Mouse (Mus musculus) lung, embryonic 15.5 days (tissue): Measurements from ENCODE around the gene Mxi1. TPM values are rescaled to one million over a fixed set of nuclear protein-coding genes. Genes with fewer than 3 reads are reported as not detected.

Source experiments
- ATAC-seq: fragments of 200-750 bp; cut with Nextera tagmentation; 2 replicates; pipeline ENCODE4 v1.8.0; 2017; ENCODE audit warnings: moderate number of reproducible peaks, borderline replicate concordance; ENCODE audit not compliant: low FRiP score, low TSS enrichment; ENCODE audit errors: extremely low read depth
- H3K27ac ChIP-seq: fragments of 300-500 bp; sonication (generic); 2 replicates; pipeline ENCODE4 v1.5.1; 2015; ENCODE audit warnings: moderate library complexity, mild to moderate bottlenecking, inconsistent platforms
- H3K27me3 ChIP-seq: fragments of 300-500 bp; sonication (generic); 2 replicates; pipeline ENCODE4 v1.6.1; 2015; ENCODE audit warnings: inconsistent platforms
- H3K36me3 ChIP-seq: fragments of 300-500 bp; sonication (generic); 2 replicates; pipeline ENCODE4 v1.6.1; 2015; ENCODE audit warnings: inconsistent platforms
- H3K4me1 ChIP-seq: fragments of 300-500 bp; sonication (generic); 2 replicates; pipeline ENCODE4 v1.6.1; 2015; ENCODE audit warnings: inconsistent platforms
- H3K4me2 ChIP-seq: fragments of 300-500 bp; sonication (generic); 2 replicates; pipeline ENCODE4 v1.6.1; 2015; ENCODE audit warnings: inconsistent platforms, mild to moderate bottlenecking, moderate library complexity
- H3K4me3 ChIP-seq: fragments of 300-500 bp; sonication (generic); 2 replicates; pipeline ENCODE4 v1.5.1; 2015; ENCODE audit warnings: mild to moderate bottlenecking, inconsistent platforms
- H3K9ac ChIP-seq: fragments of 300-500 bp; sonication (generic); 2 replicates; pipeline ENCODE4 v1.6.1; 2015; ENCODE audit warnings: inconsistent platforms
- H3K9me3 ChIP-seq: fragments of 300-500 bp; sonication (generic); 2 replicates; pipeline ENCODE4 v1.6.1; 2016; ENCODE audit warnings: inconsistent platforms
- WGBS: fragments of 180-500 bp; shearing (Covaris S2); methylation state at CpG from one replicate; pipeline ENCODE4 v1.1.7; 2015; 5-methylcytosine and 5-hydroxymethylcytosine counted together
- polyA plus RNA-seq: library from polyadenylated mRNA; unstranded; fragments of >200 nt; fragmentation: Nextera tagmentation; extraction: Ambion mirVana; gene quantifications from 2 replicates; pipeline ENCODE4 v1.2.1, GENCODE M21; 2015

Gene Mxi1
- polyA plus RNA-seq, 1 experiment from 2014 or later = 38.4 TPM

GRCm38 (mm10) chr19:53375299-53375698, 65.0 kb downstream of the Mxi1 start:
- Histone ChIP-seq H3K36me3 (peaks cover 47% of the 10 kb centered on the region), H3K4me3 (no peak overlapping the region), H3K9ac (no peak overlapping the region), H3K27me3 (no peaks in the 10 kb centered on the region), H3K4me2 (no peak overlapping the region), H3K27ac (no peak overlapping the region), H3K4me1 (peaks cover 1% of the 10 kb centered on the region; the same call in 1 of the 2 replicates), H3K9me3 (no peaks in the 10 kb centered on the region)
- 85% methylated on average over 6 of the region's 6 CpGs for WGBS
- ATAC-seq = no peak

DNA sequence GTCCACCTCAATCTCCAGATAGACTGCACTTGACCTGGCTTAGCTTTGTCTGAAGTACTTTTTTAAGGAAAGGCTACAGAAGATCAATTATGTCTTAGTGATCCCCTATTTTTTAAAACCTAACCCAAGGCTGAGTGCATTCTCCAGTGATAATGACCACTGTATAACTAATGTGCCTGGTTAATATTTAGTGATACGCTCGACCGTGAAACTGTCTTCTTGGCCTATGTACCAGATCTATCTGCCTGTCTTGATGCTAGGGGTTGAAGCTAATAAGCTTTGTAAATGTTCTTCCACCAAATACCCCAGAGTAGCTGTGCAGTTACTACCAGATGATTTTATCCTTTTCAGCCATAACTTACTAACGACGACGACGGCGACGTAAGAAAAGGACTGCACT, 65.5 kb downstream of the Mxi1 start:
- Histone ChIP-seq H3K36me3 (peaks cover 52% of the 10 kb centered on the region), H3K27me3 (no peaks in the 10 kb centered on the region), H3K27ac (no peak overlapping the region), H3K4me1 (no peaks in the 10 kb centered on the region), H3K9me3 (no peaks in the 10 kb centered on the region), H3K4me3 (no peak overlapping the region), H3K9ac (no peak overlapping the region), H3K4me2 (no peak overlapping the region)
- WGBS = 94% methylated on average over 9 of the region's 9 CpGs
- no peak for ATAC-seq

DNA sequence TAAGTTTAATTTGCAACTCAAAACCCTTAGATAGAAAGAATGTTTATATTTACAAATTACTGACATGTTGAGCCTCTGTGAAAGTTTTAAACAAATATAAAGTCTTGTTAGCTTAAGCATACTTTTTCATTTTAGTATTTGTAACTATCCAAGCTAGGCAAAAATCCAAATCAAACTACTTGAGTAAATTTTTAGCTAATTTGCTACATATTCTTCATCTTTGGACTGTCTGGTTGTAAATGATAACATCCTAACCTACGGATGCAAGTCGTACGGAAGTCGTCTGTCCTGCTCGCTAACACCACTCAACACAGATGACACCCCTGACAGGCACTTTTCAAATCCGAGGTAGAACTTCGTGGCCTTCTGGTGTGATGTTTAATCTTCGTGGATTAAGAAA, 67.3 kb downstream of the Mxi1 start:
- no peak overlapping the region for H3K9ac ChIP-seq
- H3K4me3 ChIP-seq = no peak overlapping the region
- no peaks in the 10 kb centered on the region for H3K4me1 ChIP-seq
- no peak for ATAC-seq
- no peaks in the 10 kb centered on the region for H3K27me3 ChIP-seq
- 65% methylated on average over 8 of the region's 8 CpGs for WGBS
- H3K27ac ChIP-seq = no peak overlapping the region
- peaks cover 60% of the 10 kb centered on the region for H3K36me3 ChIP-seq
- no peaks in the 10 kb centered on the region for H3K9me3 ChIP-seq
- H3K4me2 ChIP-seq = no peak overlapping the region

- Histone ChIP-seq H3K36me3 (peaks cover 67% of the 10 kb centered on the region), H3K27me3 (no peaks in the 10 kb centered on the region), H3K4me2 (no peak overlapping the region), H3K9me3 (no peaks in the 10 kb centered on the region), H3K9ac (no peak overlapping the region), H3K4me3 (no peak overlapping the region), H3K4me1 (no peaks in the 10 kb centered on the region), H3K27ac (no peak overlapping the region)
- 87% methylated on average over 10 of the region's 10 CpGs for WGBS
- no peak for ATAC-seq
These were observed 68.1 kb downstream of the Mxi1 start for GRCm38 (mm10) chr19:53378421-53378820.

GRCm38 (mm10) chr19:53383336-53383735, 73.0 kb downstream of the Mxi1 start:
- WGBS = 94% methylated on average over 15 of the region's 15 CpGs
- Histone ChIP-seq H3K9me3 (no peaks in the 10 kb centered on the region), H3K27ac (no peak overlapping the region), H3K9ac (no peak overlapping the region), H3K4me1 (peaks cover 7% of the 10 kb centered on the region; the same call in 1 of the 2 replicates), H3K27me3 (no peaks in the 10 kb centered on the region), H3K4me3 (no peak overlapping the region), H3K36me3 (peaks cover 86% of the 10 kb centered on the region), H3K4me2 (no peak overlapping the region)
- ATAC-seq = no peak

DNA sequence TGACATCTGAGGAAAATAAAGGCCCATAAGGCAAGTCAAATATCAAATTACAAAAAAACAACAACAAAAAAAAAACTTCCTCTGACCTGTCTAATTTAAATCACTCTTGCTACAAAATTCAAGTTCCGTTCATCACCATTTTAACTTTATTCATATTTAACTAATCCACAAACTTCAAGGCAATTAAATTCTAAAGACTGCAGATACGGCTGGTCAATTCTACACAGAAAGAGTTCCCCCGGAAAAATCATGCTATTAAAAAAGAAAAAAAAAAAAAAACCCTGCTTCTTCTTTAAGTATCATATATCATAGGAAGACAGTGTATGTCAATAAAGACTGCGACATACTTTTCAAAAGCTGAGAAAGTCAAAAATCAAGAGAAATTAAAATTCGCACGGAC, 79.1 kb downstream of the Mxi1 start:
- Histone ChIP-seq H3K27ac (peak overlapping the region; percentile 97), H3K9me3 (no peaks in the 10 kb centered on the region), H3K36me3 (peaks cover 33% of the 10 kb centered on the region), H3K4me2 (peak overlapping the region; percentile 60), H3K9ac (peak overlapping the region; percentile 99), H3K4me3 (peak overlapping the region; percentile 100), H3K27me3 (no peaks in the 10 kb centered on the region), H3K4me1 (peaks cover 22% of the 10 kb centered on the region)
- ATAC-seq = no peak
- 15% methylated on average over 6 of the region's 6 CpGs for WGBS

DNA sequence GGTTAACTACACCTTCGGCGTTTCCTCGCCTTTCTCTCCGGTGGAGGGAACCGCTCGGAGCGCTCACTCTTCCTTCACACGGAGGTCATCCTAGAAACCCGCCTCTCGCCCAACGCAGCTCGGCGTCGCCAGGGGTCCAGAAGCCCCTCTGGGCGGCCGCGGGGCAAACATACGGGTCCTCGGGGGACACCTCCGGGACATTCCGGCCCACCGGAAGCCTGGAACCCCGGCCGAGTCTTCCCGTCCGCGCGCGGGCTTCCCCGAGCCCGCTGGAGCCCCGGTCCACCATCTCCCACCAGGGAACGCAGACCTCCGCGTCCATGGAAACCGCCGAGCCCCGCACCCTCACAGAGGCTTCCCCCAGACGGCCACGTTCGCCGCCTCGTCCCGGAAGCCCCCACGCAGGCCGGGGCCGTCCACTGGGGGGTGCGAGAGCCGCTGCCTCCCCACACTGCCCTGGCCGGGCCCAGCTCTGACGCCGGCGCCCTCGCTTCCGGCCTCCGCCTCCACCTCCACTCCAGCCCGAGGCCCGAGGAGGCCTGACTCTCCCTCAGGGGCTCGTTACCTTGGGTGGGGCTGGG, 79.6 kb downstream of the Mxi1 start:
- WGBS = under 1% methylated on average over 45 of the region's 59 CpGs
- Histone ChIP-seq H3K9ac (peak overlapping the region; percentile 99), H3K4me3 (peak overlapping the region; percentile 100), H3K36me3 (peaks cover 29% of the 10 kb centered on the region), H3K27ac (peak overlapping the region; percentile 97), H3K9me3 (no peaks in the 10 kb centered on the region), H3K4me2 (peak overlapping the region; percentile 60), H3K4me1 (peaks cover 25% of the 10 kb centered on the region), H3K27me3 (no peaks in the 10 kb centered on the region)
- peak; percentile 90 for ATAC-seq

DNA sequence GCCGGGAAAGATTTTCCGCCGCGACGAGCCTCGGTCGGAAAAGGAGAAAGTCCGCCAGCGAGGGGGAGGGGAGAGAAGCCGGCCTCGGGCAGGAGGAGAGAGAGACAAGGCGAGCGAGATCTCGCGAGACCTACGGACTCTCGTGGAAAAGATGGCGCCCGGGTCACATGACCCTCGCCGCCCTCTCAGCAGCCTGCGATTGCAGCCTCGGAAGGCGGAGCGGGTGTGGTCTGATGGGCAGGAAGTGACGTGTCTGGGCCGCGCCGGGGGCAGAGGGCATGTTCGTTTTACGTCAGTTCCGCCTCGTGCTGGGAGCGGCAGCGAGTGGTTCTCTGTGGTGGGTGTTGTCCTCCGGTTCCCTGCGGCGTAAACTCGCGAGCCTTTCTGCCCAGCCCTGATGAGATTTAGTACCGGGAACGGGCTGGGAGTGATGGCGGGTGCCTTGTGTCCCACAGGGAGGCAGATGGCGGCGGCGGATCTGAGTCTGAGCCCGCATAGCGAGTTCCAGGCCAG, 80.2 kb downstream of the Mxi1 start, which contains the start of gene Smndc1:
Gene Smndc1, minus strand, starts transcription at position 84 of the 513 bp plus-strand sequence.
- Histone ChIP-seq H3K4me1 (peaks cover 26% of the 10 kb centered on the region), H3K4me2 (peak within 1 kb of the TSS; percentile 66), H3K27ac (peak within 1 kb of the TSS; percentile 97), H3K9me3 (no peaks in the 10 kb centered on the region), H3K36me3 (peaks cover 28% of the 10 kb centered on the region), H3K4me3 (peak within 1 kb of the TSS; percentile 100), H3K27me3 (no peaks in the 10 kb centered on the region), H3K9ac (peak within 1 kb of the TSS; percentile 99)
- ATAC-seq = peak; percentile 99
- under 1% methylated on average over 41 of the region's 48 CpGs for WGBS

- peak overlapping the region; percentile 100 for H3K4me3 ChIP-seq
- peak overlapping the region; percentile 66 for H3K4me2 ChIP-seq
- H3K36me3 ChIP-seq = peaks cover 20% of the 10 kb centered on the region
- peaks cover 26% of the 10 kb centered on the region for H3K4me1 ChIP-seq
- peak overlapping the region; percentile 75 for H3K9ac ChIP-seq
- WGBS = 45% methylated on average over 8 of the region's 8 CpGs
- H3K27ac ChIP-seq = peak overlapping the region; percentile 83; the same call in 1 of the 2 replicates
- ATAC-seq = no peak
- no peaks in the 10 kb centered on the region for H3K9me3 ChIP-seq
- H3K27me3 ChIP-seq = no peaks in the 10 kb centered on the region
These were observed 81.1 kb downstream of the Mxi1 start for GRCm38 (mm10) chr19:53391386-53391785.

- H3K27me3 ChIP-seq = no peaks in the 10 kb centered on the region
- peaks cover 19% of the 10 kb centered on the region for H3K36me3 ChIP-seq
- peaks cover 26% of the 10 kb centered on the region for H3K4me1 ChIP-seq
- H3K9me3 ChIP-seq = no peaks in the 10 kb centered on the region
- H3K4me3 ChIP-seq = peak overlapping the region; percentile 100; the same call in 1 of the 2 replicates
- no peak overlapping the region for H3K27ac ChIP-seq
- 74% methylated on average over 5 of the region's 5 CpGs for WGBS
- ATAC-seq = no peak
- peak overlapping the region; percentile 75 for H3K9ac ChIP-seq
- peak overlapping the region; percentile 66 for H3K4me2 ChIP-seq
These were observed 81.5 kb downstream of the Mxi1 start for GRCm38 (mm10) chr19:53391787-53392186.

DNA sequence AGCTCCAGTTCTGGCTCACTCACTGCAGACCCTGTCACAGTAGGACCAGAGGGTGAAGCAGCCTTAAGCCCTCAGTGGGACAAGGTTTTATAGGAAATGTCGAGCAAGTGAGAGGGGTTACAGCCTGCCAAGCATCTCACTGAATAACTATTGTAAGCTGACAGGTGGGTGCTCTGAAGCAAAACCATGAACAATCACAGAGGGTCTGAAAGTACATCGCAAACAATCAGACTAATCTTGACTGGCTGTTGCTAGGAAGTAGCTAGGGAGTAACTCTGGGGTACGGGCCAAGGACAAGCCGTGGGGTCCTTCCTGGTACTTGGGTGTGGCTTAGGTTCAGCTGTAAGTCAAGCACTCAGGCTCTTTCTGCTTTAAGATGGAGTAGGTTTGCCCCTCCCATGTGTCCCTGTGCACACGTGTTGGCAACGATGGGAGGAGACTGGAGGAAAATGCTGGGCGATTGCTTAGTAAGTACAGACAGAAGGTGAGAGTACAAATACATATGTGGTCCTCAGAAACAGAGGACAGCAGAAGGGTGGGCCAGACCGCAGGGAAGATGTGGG, 82.5 kb downstream of the Mxi1 start:
- Histone ChIP-seq H3K9me3 (no peaks in the 10 kb centered on the region), H3K36me3 (peaks cover 8% of the 10 kb centered on the region), H3K4me2 (no peak overlapping the region), H3K9ac (no peak overlapping the region), H3K27me3 (no peaks in the 10 kb centered on the region), H3K27ac (no peak overlapping the region; the same call in 1 of the 2 replicates), H3K4me3 (no peak overlapping the region), H3K4me1 (peaks cover 21% of the 10 kb centered on the region)
- 64% methylated on average over 8 of the region's 8 CpGs for WGBS
- ATAC-seq = no peak

- H3K9me3 ChIP-seq = no peaks in the 10 kb centered on the region
- no peaks in the 10 kb centered on the region for H3K36me3 ChIP-seq
- no peaks in the 10 kb centered on the region for H3K27me3 ChIP-seq
- ATAC-seq = no peak
- no peak overlapping the region for H3K4me3 ChIP-seq
- H3K4me1 ChIP-seq = peaks cover 18% of the 10 kb centered on the region
- no peak overlapping the region for H3K27ac ChIP-seq
- no peak overlapping the region for H3K4me2 ChIP-seq
- no peak overlapping the region for H3K9ac ChIP-seq
These were observed 83.3 kb downstream of the Mxi1 start for GRCm38 (mm10) chr19:53393646-53394045.
